Mouse (Mus musculus): ENCODE results near the gene Ptov1.

Gene Ptov1

DNA sequence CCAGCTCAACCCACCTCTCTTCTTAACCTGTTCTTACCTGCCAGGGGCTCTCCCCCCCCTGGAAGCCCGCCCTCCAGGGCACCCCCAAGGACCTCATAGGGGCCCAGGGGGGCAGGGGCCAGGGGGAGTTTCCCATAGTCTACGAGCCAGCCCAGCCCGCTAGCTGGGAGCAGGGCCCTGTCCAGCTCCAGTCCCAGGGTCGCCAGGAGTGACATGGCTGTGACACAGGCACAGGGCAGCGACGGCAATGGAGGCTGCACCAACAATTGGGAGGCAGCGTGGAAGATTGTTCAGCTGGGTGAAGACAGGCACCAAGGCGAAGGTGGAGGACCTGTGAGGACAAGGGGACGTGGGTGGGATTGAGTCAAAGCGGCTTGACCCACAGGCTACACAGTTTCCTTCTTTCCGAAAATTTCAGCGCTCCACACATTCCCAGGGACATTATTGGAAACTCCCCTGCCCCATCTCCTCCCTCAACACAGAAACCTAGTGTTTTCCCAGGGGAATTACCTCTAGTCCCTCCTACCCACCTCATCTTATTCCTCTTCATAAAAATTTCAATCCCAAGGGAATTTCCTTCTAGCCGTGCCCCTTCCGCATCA lies 54.5 kb downstream of the Ptov1 start:
- no peak for DNase-seq (ENCODE audit: low read depth, low spot score)

DNA sequence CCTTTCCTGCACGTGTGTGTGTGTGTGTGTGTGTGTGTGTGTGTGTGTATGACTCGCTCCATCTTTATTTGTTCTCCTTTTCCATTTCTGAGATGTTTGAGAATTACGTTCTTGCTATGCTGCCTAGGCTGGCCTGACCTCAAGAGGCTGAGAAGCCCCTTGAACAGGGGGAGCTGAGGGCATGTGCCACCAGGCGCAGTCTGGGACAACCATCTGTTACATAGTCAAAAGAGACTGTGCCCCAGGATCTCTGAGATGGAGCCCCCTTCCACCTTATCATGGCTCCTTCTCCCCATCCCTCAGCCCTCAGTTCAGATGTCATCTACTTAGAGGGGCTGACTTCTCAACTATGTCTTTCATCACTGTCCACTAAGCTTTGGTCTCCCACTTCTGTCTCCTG lies 55.2 kb downstream of the Ptov1 start:
- DNase-seq (ENCODE audit: low read depth, low spot score) = no peak

DNA sequence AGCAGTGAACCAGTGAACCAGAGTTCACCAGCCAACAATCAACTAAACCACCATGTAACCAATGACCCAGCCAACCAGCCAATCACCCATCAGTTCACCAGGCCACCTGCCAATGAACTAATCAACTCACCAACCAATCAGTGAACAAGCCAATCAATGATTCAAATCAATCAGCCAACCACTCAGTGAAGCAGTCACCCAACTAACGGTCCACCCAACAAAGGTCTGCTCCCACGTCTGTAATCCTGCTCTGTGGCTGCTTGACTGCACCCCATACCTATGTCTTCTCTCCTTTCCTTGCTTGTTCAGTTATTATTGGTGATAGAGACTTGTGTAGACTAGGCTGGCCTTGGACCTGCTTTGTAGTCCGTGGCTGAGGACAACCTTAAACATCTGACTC lies 55.6 kb downstream of the Ptov1 start:
- no peak for DNase-seq (ENCODE audit: low read depth, low spot score)
